10 mouse cellular contexts compared by ENCODE assay signal in the genomic region with DNA sequence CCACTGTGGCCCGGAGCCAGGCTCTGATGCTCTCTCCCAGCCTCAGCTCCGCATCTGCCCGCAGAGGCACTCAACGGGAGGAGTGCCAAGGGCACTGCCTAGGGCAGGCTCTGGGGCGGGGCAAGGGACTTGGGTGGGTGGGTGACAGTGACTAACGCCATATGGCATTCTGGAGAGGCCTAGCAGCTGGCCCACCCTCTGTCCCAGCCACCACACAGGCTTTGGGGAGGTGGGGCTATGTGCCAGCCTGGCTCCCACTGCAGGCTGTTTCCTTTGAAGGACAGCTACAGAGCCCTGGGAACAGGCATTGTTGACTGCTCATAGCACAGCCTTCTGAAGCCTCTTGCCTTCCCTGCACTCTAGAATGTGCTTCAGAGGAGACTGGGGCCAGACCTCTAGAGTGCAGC. TPM values are rescaled to one million over a fixed set of nuclear protein-coding genes. Genes with fewer than 3 reads are reported as not detected.
DNase-seq lines count a peak whose midpoint lies in the region; ATAC-seq lines count a peak whose summit lies in the region.
"Had no signal": no experiment of that assay in that cellular context is flagged by ENCODE, and none has a peak within 500 bp of the region (broad histone marks: within the 10 kb centered on the region; RNA-seq: fewer than 3 reads in every experiment).

No protein-coding gene starts in this region.

- H3K4me1 ChIP-seq in lung, embryonic 15.5 days, result peaks cover 10% of the 10 kb centered on the region; the same call in 1 of the 2 replicates
- H3K4me1 ChIP-seq in neural tube, embryonic 15.5 days, result peaks cover 31% of the 10 kb centered on the region
- H3K4me1 ChIP-seq: liver, embryonic 15.5 days had no signal

- no peak overlapping the region for H3K9ac ChIP-seq in lung, embryonic 15.5 days
- H3K9ac ChIP-seq in neural tube, embryonic 15.5 days (replicated peaks), result no peak overlapping the region
- H3K9ac ChIP-seq: liver, embryonic 15.5 days had no signal

- WGBS in lung, embryonic 15.5 days, result 49% methylated on average over 6 of the region's 6 CpGs
- 25% methylated on average over 6 of the region's 6 CpGs for WGBS in neural tube, embryonic 15.5 days

- no peaks in the 10 kb centered on the region for H3K9me3 ChIP-seq in lung, embryonic 15.5 days
- H3K9me3 ChIP-seq in neural tube, embryonic 15.5 days (replicated peaks), result no peaks in the 10 kb centered on the region
- H3K9me3 ChIP-seq: liver, embryonic 15.5 days had no signal

- DNase-seq in cerebellum, adult 11-12 months, result peak; percentile 66
- DNase-seq in cerebellum, adult 11 months, result no peak
- DNase-seq in lung, adult 18-20 months, result no peak
- DNase-seq in layer of hippocampus, adult 18-20 months (ENCODE audit: low spot score in 2 of 2), result peak; percentile 67 to 82
- no peak for DNase-seq in yolk sac, embryonic 10.5 days (ENCODE audit: low spot score)
- no peak for DNase-seq in urinary bladder, postnatal 14 days (ENCODE audit: low spot score)

- H3K27ac ChIP-seq in lung, embryonic 15.5 days, result no peak overlapping the region
- peak overlapping the region; percentile 75 for H3K27ac ChIP-seq in neural tube, embryonic 15.5 days (replicated peaks)
- H3K27ac ChIP-seq: liver, embryonic 15.5 days had no signal

- no peaks in the 10 kb centered on the region for H3K27me3 ChIP-seq in lung, embryonic 15.5 days
- H3K27me3 ChIP-seq in neural tube, embryonic 15.5 days (replicated peaks), result no peaks in the 10 kb centered on the region
- H3K27me3 ChIP-seq: liver, embryonic 15.5 days had no signal

- no peak overlapping the region for H3K4me3 ChIP-seq in lung, embryonic 15.5 days
- H3K4me3 ChIP-seq in neural tube, embryonic 15.5 days (replicated peaks), result no peak overlapping the region
- H3K4me3 ChIP-seq: liver, embryonic 15.5 days had no signal

- H3K4me2 ChIP-seq in lung, embryonic 15.5 days, result no peak overlapping the region
- H3K4me2 ChIP-seq in neural tube, embryonic 15.5 days, result no peak overlapping the region
- H3K4me2 ChIP-seq: liver, embryonic 15.5 days had no signal

- peak; percentile 40; the same call in 1 of the 2 replicates for ATAC-seq in lung, embryonic 15.5 days (ENCODE audit: borderline replicate concordance, extremely low read depth, low FRiP score, low TSS enrichment)
- peak; percentile 45 for ATAC-seq in neural tube, embryonic 15.5 days (ENCODE audit: low FRiP score)

- H3K36me3 ChIP-seq in lung, embryonic 15.5 days, result no peaks in the 10 kb centered on the region
- H3K36me3 ChIP-seq in neural tube, embryonic 15.5 days, result no peaks in the 10 kb centered on the region
- H3K36me3 ChIP-seq: liver, embryonic 15.5 days had no signal

RNA-seq across cellular contexts. Expression of gene Ccdc13, which starts 16.7 kb away (rescaled TPM):
- polyA plus RNA-seq in lung, embryonic 15.5 days (2015; fragmentation: Nextera tagmentation; extraction: Ambion mirVana), result 1.2 TPM in 2 replicates
- 1 to 10 TPM; 8.1 to 8.4 TPM for total RNA-seq in layer of hippocampus, adult 18-20 months (2021)
- polyA plus RNA-seq in neural tube, embryonic 15.5 days (2015; fragmentation: Nextera tagmentation; extraction: Ambion mirVana), result 2.1 and 4.0 TPM in 2 replicates
- polyA plus RNA-seq: liver, embryonic 15.5 days had no signal

RNA-seq across cellular contexts. Expression of gene Hhatl, which starts 30.3 kb away (rescaled TPM):
- 0.96 and 1.8 TPM in 2 replicates for polyA plus RNA-seq in lung, embryonic 15.5 days (2015; fragmentation: Nextera tagmentation; extraction: Ambion mirVana)
- total RNA-seq in layer of hippocampus, adult 18-20 months (2021), result 10 to 100 TPM; 17.9 to 20.0 TPM
- polyA plus RNA-seq in neural tube, embryonic 15.5 days (2015; fragmentation: Nextera tagmentation; extraction: Ambion mirVana), result 0.38 and 0.64 TPM in 2 replicates
- total RNA-seq: adrenal gland, postnatal 36 days had no signal

RNA-seq across cellular contexts. Expression of gene Higd1a, which starts 35.6 kb away (rescaled TPM):
- polyA plus RNA-seq in lung, embryonic 15.5 days (2015; fragmentation: Nextera tagmentation; extraction: Ambion mirVana), result 155 and 175 TPM in 2 replicates
- total RNA-seq in layer of hippocampus, adult 18-20 months (2021), result 10 to 100 TPM; 79.1 to 86.6 TPM
- 149 and 169 TPM in 2 replicates for polyA plus RNA-seq in neural tube, embryonic 15.5 days (2015; fragmentation: Nextera tagmentation; extraction: Ambion mirVana)

RNA-seq across cellular contexts. Expression of gene Klhl40, which starts 45.2 kb away (rescaled TPM):
- 0.47 and 0.49 TPM in 2 replicates for polyA plus RNA-seq in lung, embryonic 15.5 days (2015; fragmentation: Nextera tagmentation; extraction: Ambion mirVana)
- total RNA-seq in layer of hippocampus, adult 18-20 months (2021), result 1 to 10 TPM; 4.8 to 5.6 TPM
- 2.7 and 3.6 TPM in 2 replicates for polyA plus RNA-seq in neural tube, embryonic 15.5 days (2015; fragmentation: Nextera tagmentation; extraction: Ambion mirVana)

Comparison
In these comparisons a context has a peak if more than half of its experiments do, and no peak if none do; other contexts are left out.
1. DNase-seq: peak in cerebellum, adult 11-12 months (single experiment) and layer of hippocampus, adult 18-20 months (2 of 2); none in cerebellum, adult 11 months (single experiment), lung, adult 18-20 months (0 of 2), yolk sac, embryonic 10.5 days (single experiment) and urinary bladder, postnatal 14 days (single experiment).